In genomic region chr6:128112605-128113004, GRCm38 (mm10) we compare ENCODE assay signal across 17 mouse cellular contexts. TPM values are rescaled to one million over a fixed set of nuclear protein-coding genes. Genes with fewer than 3 reads are reported as not detected.
A peak's percentile ranks its signal among the peaks of the same experiment; 100 is the strongest.
DNase-seq lines count a peak whose midpoint lies in the region; ATAC-seq lines count a peak whose summit lies in the region.
"Had no signal": no experiment of that assay in that cellular context is flagged by ENCODE, and none has a peak within 500 bp of the region (broad histone marks: within the 10 kb centered on the region; RNA-seq: fewer than 3 reads in every experiment).

No protein-coding gene starts in this region.

- peaks cover 80% of the 10 kb centered on the region for H3K4me1 ChIP-seq in heart, embryonic 13.5 days
- peaks cover 15% of the 10 kb centered on the region for H3K4me1 ChIP-seq in midbrain, embryonic 11.5 days (ENCODE audit: control insufficient read depth, insufficient read depth, low read length)
- peaks cover 23% of the 10 kb centered on the region for H3K4me1 ChIP-seq in midbrain, embryonic 16.5 days (ENCODE audit: control insufficient read depth, insufficient read depth, low read length)
- H3K4me1 ChIP-seq in embryonic facial prominence, embryonic 15.5 days: peaks cover 62% of the 10 kb centered on the region
- peaks cover 47% of the 10 kb centered on the region for H3K4me1 ChIP-seq in limb, embryonic 10.5 days

- WGBS in heart, embryonic 13.5 days: 44% methylated on average over 3 of the region's 3 CpGs
- WGBS in midbrain, embryonic 11.5 days: 0% methylated on average over 2 of the region's 3 CpGs
- WGBS in midbrain, embryonic 16.5 days: 20% methylated on average over 1 of the region's 3 CpGs
- WGBS in embryonic facial prominence, embryonic 15.5 days: 25% methylated on average over 3 of the region's 3 CpGs
- 4% methylated on average over 2 of the region's 3 CpGs for WGBS in limb, embryonic 10.5 days

- DNase-seq in heart, adult 11 months: no peak
- DNase-seq in midbrain, embryonic 11.5 days (ENCODE audit: low spot score, missing footprints): no peak
- DNase-seq in limb, embryonic 10.5 days (ENCODE audit: low spot score): peak; percentile 50
- DNase-seq in adrenal gland, adult 18-20 months (ENCODE audit: low spot score in 2 of 2): no peak
- DNase-seq: adrenal gland, postnatal 36 days; heart, adult 18-20 months; lung, embryonic 14.5 days; thymus, postnatal 14 days had no signal

- peak overlapping the region; percentile 50; the same call in 1 of the 2 replicates for H3K9ac ChIP-seq in heart, embryonic 13.5 days
- H3K9ac ChIP-seq in midbrain, embryonic 11.5 days (ENCODE audit: low read length): no peak overlapping the region
- no peak overlapping the region for H3K9ac ChIP-seq in midbrain, embryonic 16.5 days (ENCODE audit: low read depth, low read length)
- no peak overlapping the region for H3K9ac ChIP-seq in embryonic facial prominence, embryonic 15.5 days
- H3K9ac ChIP-seq: hindbrain, embryonic 15.5 days; limb, embryonic 15.5 days; lung, embryonic 14.5 days; stomach, embryonic 15.5 days had no signal

- no peak for ATAC-seq in heart, embryonic 13.5 days (ENCODE audit: extremely low read depth, insufficient number of reproducible peaks, low FRiP score, low TSS enrichment)
- peak; percentile 33; the same call in 1 of the 2 replicates for ATAC-seq in midbrain, embryonic 11.5 days (ENCODE audit: low FRiP score)
- no peak for ATAC-seq in midbrain, embryonic 16.5 days
- ATAC-seq in embryonic facial prominence, embryonic 15.5 days (ENCODE audit: insufficient number of reproducible peaks, low FRiP score, low TSS enrichment, low read depth): no peak
- ATAC-seq: CD4-positive, CD25-positive, alpha-beta regulatory T cell, adult 4 months had no signal

- no peak overlapping the region for H3K4me2 ChIP-seq in heart, embryonic 13.5 days
- H3K4me2 ChIP-seq in midbrain, embryonic 11.5 days: no peak overlapping the region
- no peak overlapping the region for H3K4me2 ChIP-seq in midbrain, embryonic 16.5 days (ENCODE audit: low read length)
- H3K4me2 ChIP-seq in embryonic facial prominence, embryonic 15.5 days (replicated peaks): no peak overlapping the region
- H3K4me2 ChIP-seq: hindbrain, embryonic 15.5 days; limb, embryonic 15.5 days; lung, embryonic 14.5 days; stomach, embryonic 15.5 days had no signal

- peaks cover 13% of the 10 kb centered on the region for H3K36me3 ChIP-seq in heart, embryonic 13.5 days
- H3K36me3 ChIP-seq in midbrain, embryonic 11.5 days (ENCODE audit: control insufficient read depth, insufficient read depth, low read length): no peaks in the 10 kb centered on the region
- H3K36me3 ChIP-seq in midbrain, embryonic 16.5 days (ENCODE audit: control insufficient read depth, insufficient read depth, low read length): no peaks in the 10 kb centered on the region
- no peaks in the 10 kb centered on the region; the same call in 1 of the 2 replicates for H3K36me3 ChIP-seq in embryonic facial prominence, embryonic 15.5 days
- 0 out of 2 replicates have a peak, but pooled peaks cover 4% of the 10 kb centered on the region for H3K36me3 ChIP-seq in limb, embryonic 10.5 days
- H3K36me3 ChIP-seq: hindbrain, embryonic 15.5 days; limb, embryonic 15.5 days; stomach, embryonic 15.5 days had no signal

- H3K27ac ChIP-seq in heart, embryonic 13.5 days (replicated peaks): peak overlapping the region; percentile 54
- H3K27ac ChIP-seq in midbrain, embryonic 11.5 days (ENCODE audit: low read depth, low read length): peak overlapping the region; percentile 14; the same call in 1 of the 2 replicates
- H3K27ac ChIP-seq in midbrain, embryonic 16.5 days (ENCODE audit: low read length): no peak overlapping the region
- 0 out of 2 replicates have a peak overlapping the region, but pooled peaks have one; percentile 28 for H3K27ac ChIP-seq in embryonic facial prominence, embryonic 15.5 days (replicated peaks)
- H3K27ac ChIP-seq in limb, embryonic 10.5 days: peak overlapping the region; percentile 74
- H3K27ac ChIP-seq: hindbrain, embryonic 15.5 days; left cerebral cortex, adult 2 months; limb, embryonic 15.5 days; stomach, embryonic 15.5 days had no signal

- no peak overlapping the region for H3K4me3 ChIP-seq in heart, embryonic 13.5 days
- H3K4me3 ChIP-seq in midbrain, embryonic 11.5 days (ENCODE audit: low read depth, low read length): no peak overlapping the region
- no peak overlapping the region for H3K4me3 ChIP-seq in midbrain, embryonic 16.5 days (ENCODE audit: low read depth, low read length)
- H3K4me3 ChIP-seq in embryonic facial prominence, embryonic 15.5 days (replicated peaks): no peak overlapping the region
- H3K4me3 ChIP-seq in limb, embryonic 10.5 days: no peak overlapping the region
- H3K4me3 ChIP-seq: erythroblast, embryonic 14.5 days; hindbrain, embryonic 15.5 days; left cerebral cortex, adult 2 months; limb, embryonic 15.5 days; stomach, embryonic 15.5 days had no signal

- no peaks in the 10 kb centered on the region for H3K9me3 ChIP-seq in heart, embryonic 13.5 days
- H3K9me3 ChIP-seq in midbrain, embryonic 11.5 days (ENCODE audit: control insufficient read depth, low read length): no peaks in the 10 kb centered on the region
- H3K9me3 ChIP-seq in midbrain, embryonic 16.5 days (replicated peaks; ENCODE audit: control insufficient read depth, low read length, poor library complexity, severe bottlenecking): no peaks in the 10 kb centered on the region
- no peaks in the 10 kb centered on the region for H3K9me3 ChIP-seq in embryonic facial prominence, embryonic 15.5 days (replicated peaks)
- no peaks in the 10 kb centered on the region for H3K9me3 ChIP-seq in limb, embryonic 10.5 days (replicated peaks)
- H3K9me3 ChIP-seq: hindbrain, embryonic 15.5 days; limb, embryonic 15.5 days; stomach, embryonic 15.5 days had no signal

- no peaks in the 10 kb centered on the region for H3K27me3 ChIP-seq in heart, embryonic 13.5 days (replicated peaks)
- no peaks in the 10 kb centered on the region for H3K27me3 ChIP-seq in midbrain, embryonic 11.5 days (ENCODE audit: control insufficient read depth, insufficient read depth, low read length)
- no peaks in the 10 kb centered on the region for H3K27me3 ChIP-seq in midbrain, embryonic 16.5 days (ENCODE audit: control insufficient read depth, insufficient read depth, low read depth, low read length)
- H3K27me3 ChIP-seq in embryonic facial prominence, embryonic 15.5 days: no peaks in the 10 kb centered on the region
- H3K27me3 ChIP-seq in limb, embryonic 10.5 days (ENCODE audit: low read depth, poor library complexity, severe bottlenecking): no peaks in the 10 kb centered on the region
- H3K27me3 ChIP-seq: hindbrain, embryonic 15.5 days; limb, embryonic 15.5 days; stomach, embryonic 15.5 days had no signal

RNA-seq across cellular contexts. Expression of gene Tspan9, which starts 30.8 kb away (rescaled TPM):
- 127 and 140 TPM in 2 replicates for polyA plus RNA-seq in heart, embryonic 13.5 days (2015; fragmentation: Nextera tagmentation; extraction: Ambion mirVana)
- 32.7 and 44.1 TPM in 2 replicates for polyA plus RNA-seq in midbrain, embryonic 11.5 days (2014; fragmentation: Nextera tagmentation; extraction: Ambion mirVana)
- 43.2 and 46.3 TPM in 2 replicates for polyA plus RNA-seq in midbrain, embryonic 16.5 days (2015; fragmentation: Nextera tagmentation; extraction: Ambion mirVana)
- polyA plus RNA-seq in embryonic facial prominence, embryonic 15.5 days (2015; fragmentation: Nextera tagmentation; extraction: Ambion mirVana): 156 and 177 TPM in 2 replicates
- polyA plus RNA-seq in limb, embryonic 10.5 days (2016; fragmentation: Nextera tagmentation; extraction: Ambion mirVana): 61.2 and 78.5 TPM in 2 replicates
- 10 to 100 TPM; 43.7 to 57.9 TPM for total RNA-seq in adrenal gland, adult 18-20 months (2021)
